Mouse (Mus musculus) layer of hippocampus, postnatal 14 days (tissue): Measurements from ENCODE around the gene Sympk. TPM values are rescaled to one million over a fixed set of nuclear protein-coding genes. Genes with fewer than 3 reads are reported as not detected.
A peak's percentile ranks its signal among the peaks of the same experiment; 100 is the strongest.

ENCODE experiments used
- DNase-seq, 2 experiments: peaks; one replicate each; pipeline ENCODE4 v3.0.0; 2021 to 2022; ENCODE audit warnings: low spot score in 2 of 2, mixed read lengths in 1 of 2
- total RNA-seq, 2 experiments: library from RNA; stranded (reverse); gene quantifications; 2 replicates each; pipeline ENCODE4 v1.2.3; 2021

The Sympk gene
- total RNA-seq, 2 experiments from 2014 or later: 103 to 105 TPM

- peak; percentile 86 to 91 for DNase-seq
Observed at GRCm38 (mm10) chr7:19006476-19006875, 17.7 kb upstream of the Sympk start.

- DNase-seq: no peak
Observed at GRCm38 (mm10) chr7:19007026-19007977, 16.9 kb upstream of the Sympk start.

DNA sequence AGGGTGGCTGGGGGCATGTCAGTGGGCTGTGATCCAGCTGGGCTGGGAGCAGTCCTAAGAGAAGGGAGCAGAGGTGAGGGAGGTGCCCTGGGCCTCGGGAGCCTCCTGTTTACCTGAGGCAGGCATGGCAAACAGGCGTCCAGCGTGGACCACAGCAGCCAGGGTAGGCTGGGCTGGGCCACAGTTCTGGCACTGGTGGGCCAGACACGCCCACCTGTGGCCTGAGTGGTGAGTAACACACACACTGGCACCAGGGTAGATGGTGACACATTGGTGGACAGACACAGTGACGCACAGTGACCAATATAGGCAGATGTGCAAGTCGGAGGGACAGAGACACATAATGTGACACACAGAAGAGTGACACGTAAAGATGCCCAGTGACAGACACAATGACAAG is 13.6 kb upstream of the Sympk start:
- DNase-seq: no peak

DNA sequence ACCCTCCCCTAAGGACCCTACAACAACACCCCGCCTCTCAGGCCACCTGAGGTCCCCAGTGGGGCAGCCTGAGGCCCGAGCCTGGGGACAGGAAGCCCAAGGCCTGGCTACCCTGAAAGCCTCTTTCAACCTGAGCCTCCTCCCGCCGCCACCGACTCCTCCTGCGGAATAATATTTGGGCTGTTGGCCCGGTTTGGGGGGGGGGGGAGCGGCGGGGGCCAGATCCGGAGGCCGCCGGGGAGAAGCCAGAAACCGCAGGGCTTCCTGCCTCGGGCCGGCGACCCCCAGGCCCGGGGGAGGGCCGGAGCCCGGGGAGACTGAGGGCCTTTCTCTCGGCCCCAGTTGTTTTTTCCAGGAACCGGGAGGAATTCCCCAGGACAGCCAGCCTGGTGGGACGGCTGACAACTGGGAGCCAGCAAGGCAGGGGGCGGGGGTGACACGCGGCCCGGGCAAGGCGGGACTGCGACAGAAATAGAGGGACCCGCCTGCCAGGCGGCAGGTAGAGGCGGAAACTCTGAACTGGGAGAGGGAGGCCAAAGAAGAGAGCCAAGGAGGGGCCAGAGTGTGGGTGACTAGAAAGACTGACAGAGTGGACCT is 12.1 kb upstream of the Sympk start:
- no peak for DNase-seq

DNA sequence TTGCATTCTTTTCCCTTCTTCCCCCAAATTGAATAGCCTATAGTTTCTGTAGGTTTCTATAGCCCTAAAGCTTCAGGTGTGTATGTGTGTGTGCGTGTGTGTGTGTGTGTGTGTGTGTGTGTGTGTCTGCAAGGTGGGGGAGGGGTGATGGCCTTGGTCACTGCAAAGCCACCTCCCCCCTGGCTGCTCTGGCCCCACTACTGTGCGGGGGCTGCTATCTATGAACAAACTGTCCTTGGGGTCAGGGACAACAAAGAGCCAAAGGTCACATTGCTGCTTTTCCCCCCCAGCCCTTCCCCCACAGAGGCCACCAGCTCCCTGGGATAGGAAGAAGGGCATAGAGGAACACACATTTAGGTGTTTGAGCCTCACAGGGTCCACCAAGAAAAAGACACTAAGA is 11.3 kb upstream of the Sympk start:
- DNase-seq: no peak

DNA sequence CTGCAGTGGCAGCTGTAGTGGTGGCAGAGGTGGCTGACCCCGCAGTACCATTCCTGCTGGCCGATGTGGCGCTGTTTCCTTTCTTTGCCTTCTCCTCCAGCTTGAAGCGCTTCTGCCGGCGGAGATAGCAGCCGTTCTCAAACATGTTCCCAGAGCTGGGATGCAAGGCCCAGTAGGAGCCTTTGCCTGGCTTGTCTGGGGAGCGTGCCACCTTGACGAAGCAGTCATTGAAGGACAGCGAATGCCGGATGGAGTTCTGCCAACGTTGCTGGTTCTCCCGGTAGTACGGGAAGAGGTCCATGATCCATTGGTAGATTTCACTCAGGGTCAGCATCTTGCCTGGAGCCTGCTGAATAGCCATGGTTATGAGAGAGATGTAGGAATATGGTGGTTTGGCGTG is 9.7 kb upstream of the Sympk start:
- DNase-seq: no peak

DNA sequence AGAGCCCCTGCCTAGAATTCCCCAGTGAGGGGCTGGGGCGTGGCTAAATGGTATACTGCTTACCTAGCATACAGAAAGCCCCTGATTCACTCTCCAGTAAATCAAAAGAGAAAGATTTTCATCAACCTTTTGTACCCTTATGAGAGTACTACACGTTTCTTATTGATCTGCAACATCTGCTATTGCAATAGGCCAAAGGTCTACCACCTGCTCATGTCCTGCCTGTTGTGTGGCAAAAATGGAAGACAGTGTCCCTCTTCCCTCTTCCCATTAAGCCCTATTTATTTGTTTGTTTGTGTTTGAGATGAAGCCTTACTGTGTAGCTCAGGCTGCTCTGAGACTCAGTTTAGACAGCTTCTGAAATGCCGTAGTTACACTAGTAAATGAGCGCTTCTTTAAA is 8.1 kb upstream of the Sympk start:
- DNase-seq: no peak

DNA sequence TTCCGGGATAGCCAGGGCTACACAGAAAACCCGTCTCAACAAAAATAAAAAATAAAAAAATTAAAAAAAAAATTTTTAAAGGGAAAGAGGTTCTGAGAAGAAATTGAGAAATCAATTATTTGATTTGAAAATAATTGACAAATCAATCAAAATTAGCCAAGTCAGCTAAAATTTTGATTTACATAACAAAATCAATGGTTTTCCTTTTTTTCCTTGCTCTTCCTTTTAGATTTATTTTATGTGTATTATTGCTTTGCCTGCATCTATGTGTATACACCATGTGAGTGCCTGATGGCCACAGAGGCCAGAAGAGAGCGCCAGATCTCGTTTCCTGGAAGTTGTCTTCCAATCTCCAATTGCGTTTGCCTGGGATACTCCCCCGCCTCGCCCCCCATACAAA is 6.3 kb upstream of the Sympk start:
- no peak for DNase-seq

DNA sequence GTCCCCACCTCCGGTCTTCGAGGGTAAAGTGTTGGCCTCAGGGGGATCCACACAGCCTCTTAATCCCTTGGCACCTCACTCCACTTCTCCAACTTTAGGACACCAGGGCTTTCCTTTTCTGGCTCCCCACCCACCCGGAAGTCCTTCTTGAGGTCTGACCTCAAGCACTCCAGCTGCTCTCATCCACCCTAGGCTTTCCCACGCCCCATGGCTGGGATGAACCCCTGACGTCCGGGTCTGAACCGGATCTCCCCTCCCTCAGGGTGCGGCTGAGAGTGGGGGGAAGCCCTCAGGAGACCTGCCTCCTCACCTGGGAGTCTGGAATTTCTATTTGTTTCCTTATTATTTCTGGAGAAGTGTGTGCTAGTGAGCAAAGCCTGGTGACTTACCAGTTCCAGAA is 3.1 kb upstream of the Sympk start:
- DNase-seq: no peak

DNA sequence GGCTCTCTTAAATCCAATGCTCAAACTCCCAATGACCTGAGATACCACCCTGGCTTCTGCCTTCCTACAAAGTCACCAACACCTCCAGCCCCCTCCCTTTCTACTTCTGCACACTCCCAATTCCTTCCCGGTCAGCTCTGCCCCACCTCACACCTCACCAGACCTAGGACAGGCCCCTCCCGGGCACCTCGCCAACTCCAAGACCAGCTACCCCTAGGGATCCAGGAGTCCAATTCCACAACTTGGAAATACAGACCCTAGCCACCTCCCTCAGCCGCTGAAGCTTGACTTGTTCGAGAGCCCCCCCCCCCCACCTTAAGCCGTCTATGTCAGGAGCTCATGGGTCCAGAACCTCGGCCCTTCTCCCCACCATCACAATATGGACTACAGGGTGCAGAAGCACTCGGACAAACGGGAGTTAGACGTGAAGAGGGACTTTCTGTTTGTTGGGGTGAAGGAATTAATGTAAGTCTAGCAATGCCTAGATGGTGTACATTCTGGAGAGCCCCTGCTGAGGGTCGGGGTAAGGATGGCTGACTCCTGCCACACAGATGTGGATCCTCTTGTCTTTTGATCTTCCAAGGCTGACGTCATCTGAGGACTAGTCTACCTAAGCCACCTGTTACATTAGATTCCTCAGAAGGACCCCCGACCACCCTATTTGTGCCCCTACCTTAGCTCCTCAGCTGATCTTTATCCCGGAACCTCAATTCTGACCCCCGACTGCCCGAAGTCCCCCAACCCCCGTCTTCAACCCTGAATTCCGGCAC is 1.8 kb upstream of the Sympk start:
- DNase-seq: no peak

DNA sequence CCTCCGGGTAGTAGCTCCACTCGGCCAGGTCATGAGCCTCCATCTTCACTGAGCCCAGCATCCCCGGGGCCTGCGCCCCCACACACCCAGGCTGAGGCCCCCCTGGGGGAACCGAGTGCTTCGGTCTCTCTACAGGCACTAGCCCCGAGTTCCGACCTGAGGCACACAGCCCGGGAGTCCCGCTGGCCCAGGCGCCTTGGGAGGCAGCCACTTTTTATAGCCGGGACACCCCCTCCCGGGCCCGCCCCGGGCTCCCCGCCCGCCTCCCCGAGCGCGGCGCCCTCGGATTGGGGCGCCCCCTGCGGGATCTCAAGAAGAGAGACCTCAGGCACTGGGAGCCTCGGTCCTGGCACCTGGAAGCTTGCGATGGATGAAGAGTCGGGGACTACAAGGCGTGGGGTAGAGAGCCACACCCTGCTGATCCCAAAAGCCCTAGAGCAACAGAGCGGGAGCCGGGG is 791 bp upstream of the Sympk start, which contains the start of gene Foxa3:
TSS of gene Foxa3 (minus strand) at position 182 of the 458 bp plus-strand sequence.
- DNase-seq: no peak

DNA sequence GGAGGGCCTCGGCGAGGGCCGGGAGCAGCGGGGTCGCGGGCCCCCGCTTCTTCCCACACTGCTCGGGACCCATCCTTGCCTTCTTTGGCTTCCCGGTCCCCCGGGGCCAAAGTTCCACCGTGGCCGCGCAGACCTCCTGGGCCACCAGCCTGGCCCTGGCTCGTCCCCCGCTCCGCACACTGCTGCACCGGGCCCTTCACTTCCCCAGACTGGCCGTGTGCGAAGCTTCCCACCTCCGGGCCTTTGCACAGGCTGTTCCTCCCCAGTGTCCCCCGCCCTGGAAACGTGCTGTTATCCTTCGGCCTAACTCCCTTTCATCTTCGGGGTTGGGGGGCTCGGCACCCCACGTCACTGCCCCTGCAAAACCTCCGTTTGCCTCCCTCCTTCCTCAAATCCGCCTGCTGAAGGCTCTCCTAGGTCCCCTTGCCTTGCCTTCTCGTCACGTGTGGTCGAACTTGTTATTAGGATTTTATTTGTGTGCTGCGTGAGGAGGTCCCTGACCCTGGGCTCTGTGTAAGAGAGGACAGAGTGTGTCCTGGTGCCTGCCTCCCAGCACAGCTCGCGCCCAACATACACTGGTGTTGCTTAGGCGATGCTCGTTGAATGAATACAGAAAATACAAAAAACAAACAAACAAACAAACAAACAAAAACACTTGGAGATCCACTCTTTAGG is 541 bp downstream of the Sympk start:
- no peak for DNase-seq

GRCm38 (mm10) chr7:19028067-19028466 is 3.9 kb downstream of the Sympk start:
- no peak for DNase-seq

DNA sequence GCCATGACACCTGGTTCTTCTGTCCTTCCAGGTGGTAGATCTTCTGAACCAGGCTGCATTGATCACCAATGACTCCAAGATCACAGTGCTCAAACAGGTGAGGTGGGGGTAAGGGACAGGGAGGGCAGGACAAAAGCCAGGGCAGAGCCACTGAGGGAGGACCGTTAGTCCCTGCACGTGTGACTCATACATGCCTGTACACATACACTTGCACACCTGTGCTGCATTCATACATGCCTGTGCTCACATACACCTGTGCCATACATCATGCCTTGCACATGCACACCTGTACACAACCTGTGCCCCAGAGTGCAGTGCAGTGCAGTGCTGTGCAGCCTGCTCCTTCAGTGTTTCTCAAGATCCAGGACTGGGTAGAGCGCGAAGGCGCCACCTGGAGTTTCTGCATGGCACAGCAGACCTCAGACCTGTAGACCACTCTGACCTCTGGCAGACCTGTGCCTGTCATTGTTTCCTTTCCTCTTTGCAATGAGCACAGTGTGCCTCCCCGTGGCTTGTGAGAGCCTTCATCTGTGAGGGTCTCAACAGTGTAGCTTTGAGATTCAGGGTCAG is 5.0 kb downstream of the Sympk start:
- no peak for DNase-seq

DNA sequence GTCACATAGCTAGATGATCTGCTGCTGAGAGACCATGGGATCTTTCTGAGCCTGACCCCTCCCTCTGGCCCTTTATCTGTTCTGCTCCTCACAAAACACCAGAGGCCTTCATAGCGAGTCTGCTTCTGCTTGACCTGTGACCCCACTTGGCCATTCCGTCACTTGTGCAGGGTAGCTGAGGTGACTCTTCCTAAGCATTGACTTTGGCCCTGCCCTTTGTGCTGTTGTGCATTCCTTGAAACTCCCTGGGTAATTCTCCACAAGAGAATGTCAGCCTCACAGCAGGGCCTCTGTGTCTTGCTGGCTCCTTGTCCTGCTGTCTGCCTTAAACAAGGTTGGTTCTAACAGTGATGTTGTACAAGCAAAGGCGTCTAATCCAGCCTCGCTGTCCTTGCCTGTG is 7.5 kb downstream of the Sympk start:
- DNase-seq: no peak

DNA sequence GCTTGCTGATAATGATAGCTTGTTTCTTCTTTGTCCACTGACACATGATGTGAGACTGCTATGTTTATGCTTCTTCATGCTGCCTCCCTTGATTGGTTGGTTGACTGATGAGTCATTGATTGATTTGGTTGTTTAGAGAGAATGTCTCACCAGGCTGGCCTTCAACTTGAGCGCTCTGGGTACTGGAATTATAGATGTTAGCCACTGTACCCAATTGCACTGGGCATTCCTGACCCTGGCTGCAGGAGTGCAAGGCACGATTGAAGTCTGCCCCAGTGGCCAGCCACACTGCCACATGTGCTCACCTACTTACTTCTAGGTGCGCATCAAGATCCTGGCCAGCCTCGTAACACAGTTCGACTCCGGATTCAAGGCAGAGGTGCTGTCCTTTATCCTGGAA is 20.4 kb downstream of the Sympk start:
- no peak for DNase-seq

GRCm38 (mm10) chr7:19046286-19047069 is 22.3 kb downstream of the Sympk start:
- DNase-seq: no peak

DNA sequence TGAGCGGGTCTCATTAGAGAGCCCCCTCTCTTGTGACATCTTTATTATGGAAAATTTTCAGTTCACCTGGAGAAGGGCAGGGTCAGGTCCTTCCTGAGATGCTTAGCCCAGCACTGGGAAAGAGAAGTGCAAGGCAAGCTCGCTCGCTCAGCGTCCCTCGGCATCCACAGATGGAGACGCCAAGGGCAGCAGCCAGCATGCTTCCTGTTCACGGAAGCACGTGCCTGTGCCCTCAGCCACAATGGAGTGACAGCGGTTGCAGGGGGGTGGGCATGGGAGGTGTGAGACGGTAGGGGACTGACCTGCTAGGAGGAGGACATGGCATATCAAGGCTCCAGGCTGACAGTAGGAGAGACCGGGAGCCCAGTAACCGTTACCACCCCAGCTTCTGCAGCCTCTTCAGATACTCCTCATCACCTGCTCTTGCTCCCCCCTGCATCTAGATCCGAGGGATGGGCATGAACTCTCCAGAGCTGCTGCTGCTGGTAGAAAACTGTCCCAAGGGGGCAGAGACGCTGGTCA is 23.9 kb downstream of the Sympk start:
- no peak for DNase-seq

DNA sequence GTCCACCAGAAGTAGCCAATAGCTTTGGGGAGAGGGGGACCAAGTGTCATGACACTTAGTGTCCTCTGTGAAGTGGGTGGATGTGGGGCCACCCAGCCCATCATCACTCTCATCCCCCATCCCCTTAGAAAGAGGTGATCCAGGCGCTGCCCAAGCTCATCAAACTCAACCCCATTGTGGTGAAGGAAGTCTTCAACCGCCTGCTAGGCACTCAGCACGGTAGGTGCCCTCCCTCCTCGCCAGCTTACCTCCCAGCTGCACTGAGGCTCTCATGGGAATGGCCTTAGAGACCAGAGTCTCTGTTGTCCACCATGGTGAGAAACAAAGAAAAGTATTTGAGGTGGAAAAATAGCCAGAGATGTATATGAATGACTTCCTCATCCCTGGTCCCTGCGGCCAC is 25.1 kb downstream of the Sympk start:
- no peak for DNase-seq

- no peak for DNase-seq
Observed at GRCm38 (mm10) chr7:19050172-19050571, 26.0 kb downstream of the Sympk start.
